Mouse (Mus musculus) testis, postnatal 14 days (tissue): ENCODE measurements around the gene Nfia.

Experiments used
- DNase-seq: peaks from one replicate; pipeline ENCODE4 v3.0.0; 2021; ENCODE audit warnings: low spot score

The Nfia gene

DNA sequence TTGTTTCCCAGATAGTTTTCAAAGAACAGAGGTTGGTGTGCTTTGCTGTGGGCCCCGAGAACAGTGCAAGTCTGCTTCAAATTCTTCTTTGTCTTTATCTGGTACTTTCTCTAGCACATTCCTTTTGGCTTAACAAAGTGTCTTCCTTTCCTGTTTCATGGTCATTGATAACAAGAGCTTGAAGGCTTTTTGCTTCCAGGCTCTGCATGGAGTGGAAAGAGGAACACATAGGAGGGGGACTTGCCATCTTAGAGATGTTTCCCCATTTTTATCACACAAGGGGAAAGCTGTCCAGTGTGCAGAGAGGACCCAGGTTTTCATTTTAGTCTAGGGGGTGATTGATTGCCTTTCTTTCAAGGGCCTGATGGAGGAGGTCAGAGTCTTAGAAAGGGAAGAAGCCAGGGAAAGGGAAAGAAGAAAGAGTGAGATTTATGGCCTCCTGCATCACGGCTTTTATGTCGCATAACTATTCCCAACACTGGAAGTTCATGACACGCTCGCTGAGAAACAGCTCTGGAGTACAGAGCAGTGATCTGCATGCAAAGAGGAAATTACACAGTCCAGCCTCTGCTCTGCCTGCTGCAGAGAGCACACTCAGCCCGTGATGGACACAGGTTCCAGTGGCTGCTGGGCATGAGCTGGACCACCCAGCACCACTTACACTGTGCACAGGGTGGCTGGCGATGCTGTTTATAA lies 67.0 kb downstream of the Nfia start:
- peak; percentile 14 for DNase-seq

DNA sequence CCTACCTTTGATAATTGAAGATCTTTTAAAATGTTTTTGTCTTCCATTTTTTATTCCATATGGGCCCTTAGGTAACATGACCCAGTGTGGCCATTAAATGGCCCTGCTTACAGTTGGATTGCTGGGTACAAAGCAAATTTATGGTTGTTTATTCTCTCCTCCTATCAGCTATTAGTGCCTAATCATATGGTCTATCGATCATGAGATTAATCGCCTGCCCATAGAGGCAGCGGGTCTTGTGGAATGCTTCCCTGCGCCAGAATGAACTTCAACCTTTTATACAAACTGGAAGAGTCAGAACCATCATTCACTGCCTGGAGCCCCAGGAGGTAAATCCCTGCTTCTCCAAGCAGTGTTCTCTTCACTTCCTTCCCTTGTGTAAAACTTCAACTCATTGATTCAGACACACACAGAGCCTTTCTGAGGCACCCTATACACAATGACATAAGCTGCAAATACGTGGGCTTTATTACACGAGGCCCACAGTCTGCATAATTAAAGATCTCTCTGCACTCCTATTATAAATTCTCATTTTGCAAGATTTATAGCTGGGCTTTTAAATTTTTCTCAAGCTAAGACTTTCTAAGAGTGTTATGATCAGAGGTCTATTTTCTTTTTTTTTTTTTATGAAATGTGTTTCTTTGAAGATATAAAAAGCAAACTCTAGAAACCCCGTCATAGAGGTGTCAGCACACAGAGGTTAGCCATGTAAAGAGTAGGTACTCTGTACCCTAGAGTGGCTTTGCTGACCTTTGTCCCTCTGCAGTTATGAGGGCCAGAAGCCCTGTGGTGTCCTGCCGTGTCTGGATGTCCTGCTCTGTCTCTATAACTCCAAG lies 67.9 kb downstream of the Nfia start:
- DNase-seq = no peak

DNA sequence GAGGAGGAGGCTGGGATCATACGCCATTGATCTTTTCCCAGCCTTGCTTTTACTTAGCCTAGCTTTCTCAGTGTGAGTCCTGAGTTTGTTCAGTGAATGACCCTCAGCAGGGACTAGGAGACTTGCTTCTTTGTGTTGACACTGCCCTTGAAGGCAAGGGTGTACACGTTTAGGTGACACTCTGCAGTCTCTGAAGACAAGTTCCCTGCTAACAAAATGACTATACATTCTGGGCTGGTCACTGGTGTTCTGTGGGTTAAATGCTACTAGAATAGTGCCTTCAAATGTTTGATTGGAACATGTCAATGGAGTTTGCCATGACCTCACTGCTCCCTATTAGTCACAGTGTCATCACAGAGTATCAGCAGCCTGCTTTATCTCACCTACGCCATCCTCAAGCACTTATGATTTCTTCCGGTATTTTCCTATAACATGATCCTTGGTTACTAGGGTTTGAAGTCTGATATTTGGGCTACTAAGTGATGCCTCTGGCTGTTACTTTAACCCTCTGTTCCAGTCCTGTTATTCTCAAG lies 68.6 kb downstream of the Nfia start:
- DNase-seq = no peak

DNA sequence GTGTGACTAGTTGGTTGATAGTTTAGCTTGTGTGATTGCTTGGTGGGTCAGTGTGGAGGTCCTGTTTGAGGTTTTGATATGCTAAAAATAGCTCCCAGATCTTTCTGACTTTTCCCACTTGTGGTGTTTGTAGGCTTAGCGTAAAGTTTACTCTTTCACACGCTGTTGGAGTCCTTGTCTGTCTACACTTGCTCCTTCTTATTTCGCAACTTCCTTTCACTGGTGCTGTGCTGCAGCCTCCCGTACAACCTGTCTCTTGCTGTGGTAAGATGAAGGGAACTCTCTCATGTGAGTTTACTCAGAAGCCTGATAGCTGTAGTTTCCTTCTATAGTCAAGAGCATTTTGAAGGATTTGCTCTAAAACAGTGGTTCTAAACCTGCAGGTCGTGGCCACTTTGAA lies 69.2 kb downstream of the Nfia start:
- DNase-seq = no peak

DNA sequence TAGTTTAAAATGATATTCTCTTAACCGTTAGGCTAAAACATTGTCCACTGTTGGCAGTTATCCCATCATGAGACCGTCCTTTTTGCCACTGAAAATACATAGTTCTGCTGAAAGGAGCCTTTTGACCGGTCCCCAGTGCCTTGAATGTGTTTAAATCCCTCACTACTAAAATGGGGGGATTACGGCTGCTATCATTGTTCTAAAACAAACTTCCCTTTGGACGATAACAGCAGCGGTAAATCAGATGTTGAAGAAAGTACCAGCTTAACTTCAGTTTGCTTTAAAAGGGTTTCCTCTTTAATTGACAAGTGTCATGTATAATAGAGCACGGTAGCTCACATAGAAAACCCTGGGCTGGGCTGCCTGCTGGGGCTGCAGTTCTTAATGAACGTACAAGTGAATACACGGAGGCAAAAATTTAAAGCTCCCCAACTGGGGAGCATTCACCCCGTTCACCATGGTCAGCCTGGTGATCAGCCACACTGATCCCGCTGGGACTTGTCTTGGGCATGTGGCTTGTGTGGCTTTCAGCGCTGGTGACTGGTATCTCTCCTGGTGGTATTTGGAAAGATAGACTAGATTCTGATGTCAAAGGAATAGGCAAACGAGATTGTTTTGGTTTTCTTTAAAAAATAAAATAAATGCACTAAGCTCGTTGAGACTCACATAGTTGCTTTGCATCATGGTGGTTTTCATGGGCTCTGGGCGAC lies 71.6 kb downstream of the Nfia start:
- DNase-seq = no peak

DNA sequence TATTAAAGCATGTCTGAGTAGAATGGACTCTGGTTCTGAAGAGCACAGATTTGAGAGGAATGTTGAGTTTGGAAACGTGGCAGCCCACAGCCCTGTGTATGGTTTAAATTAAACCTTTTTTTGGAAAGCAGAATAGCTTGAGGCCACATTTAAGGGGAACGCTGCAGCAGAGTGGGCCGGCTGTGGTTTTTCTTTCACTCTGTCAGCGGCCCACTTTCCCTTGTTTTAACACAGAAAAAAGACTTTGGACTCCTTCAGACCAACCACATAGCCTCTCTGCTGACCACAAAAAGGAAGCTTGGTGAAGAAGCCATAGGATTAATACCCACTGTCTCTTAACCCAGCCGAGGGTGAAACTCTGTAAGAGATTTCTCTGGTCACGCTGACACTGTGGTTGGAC lies 72.4 kb downstream of the Nfia start:
- DNase-seq = no peak

DNA sequence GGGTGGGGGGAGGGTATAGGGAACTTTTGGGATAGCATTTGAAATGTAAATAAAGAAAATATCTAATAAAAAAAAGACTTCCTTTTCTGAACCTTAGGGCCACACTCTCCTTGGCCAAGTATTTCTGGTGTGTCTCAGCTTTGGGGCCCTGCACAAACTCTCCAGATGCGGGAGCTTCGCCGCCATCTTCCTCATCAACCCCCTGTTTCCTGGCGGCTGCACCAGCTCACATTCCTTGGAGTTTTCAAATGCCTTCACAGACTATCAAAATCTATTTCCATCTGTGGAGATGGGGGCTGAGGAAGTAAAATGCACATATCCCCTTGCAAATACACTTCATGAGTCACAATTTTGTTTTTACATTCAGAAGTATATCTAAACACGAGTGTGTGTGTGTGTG lies 75.1 kb downstream of the Nfia start:
- DNase-seq = no peak

DNA sequence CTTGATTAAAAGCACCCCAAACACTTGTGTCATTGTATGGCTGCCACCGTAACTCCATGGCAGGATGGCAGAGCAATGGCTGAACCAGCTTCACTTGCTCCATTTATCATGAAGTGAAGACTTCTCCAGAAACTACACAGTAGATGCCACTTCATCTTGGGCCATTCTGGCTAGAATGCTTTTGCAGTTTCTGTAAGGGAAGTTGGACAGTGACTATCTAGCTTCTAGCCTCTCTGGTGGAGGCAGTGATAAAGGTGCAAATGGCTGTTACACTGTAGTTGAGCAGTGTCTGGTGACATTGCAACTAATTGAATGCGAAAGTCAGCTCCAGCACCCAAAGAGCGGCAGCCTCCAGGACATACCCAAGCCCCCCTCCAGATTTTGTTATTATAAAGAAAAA lies 78.5 kb downstream of the Nfia start:
- no peak for DNase-seq

DNA sequence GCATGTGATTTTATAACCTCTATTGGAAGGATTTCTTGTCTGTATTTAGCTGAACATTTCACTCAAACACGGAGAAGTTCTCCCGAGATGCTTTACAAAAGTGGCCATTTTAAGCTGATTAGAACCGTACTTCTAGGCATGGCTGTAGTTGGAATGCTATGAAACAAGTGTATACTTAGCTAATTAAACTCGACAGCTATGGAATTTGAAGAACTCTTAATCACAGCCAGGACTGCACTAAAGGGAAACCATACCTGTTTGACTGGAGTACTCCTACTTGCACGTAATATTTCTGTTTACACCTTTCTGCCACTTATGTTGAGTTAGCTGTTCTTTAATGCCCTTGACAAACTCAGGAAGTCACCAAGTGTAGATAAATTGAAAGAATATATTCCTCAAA lies 79.2 kb downstream of the Nfia start:
- no peak for DNase-seq

DNA sequence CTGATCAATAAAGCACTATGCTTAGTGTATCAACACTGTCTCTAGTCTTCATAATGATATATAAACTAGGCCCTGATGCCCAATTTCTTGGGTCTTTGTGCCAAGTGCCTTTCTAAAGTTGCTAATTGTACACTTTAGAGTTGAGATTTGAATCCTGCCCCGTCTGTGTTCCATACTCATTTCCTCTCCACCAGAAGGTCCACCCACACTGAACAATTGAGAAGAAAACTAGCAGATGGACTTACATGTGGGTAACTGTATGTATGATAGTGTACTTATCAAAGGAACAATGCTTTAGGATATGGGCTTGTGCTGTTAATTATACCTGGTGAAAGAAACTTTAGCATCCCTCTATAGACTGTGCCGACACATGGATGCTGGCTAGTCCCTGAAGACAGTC lies 80.1 kb downstream of the Nfia start:
- no peak for DNase-seq

DNA sequence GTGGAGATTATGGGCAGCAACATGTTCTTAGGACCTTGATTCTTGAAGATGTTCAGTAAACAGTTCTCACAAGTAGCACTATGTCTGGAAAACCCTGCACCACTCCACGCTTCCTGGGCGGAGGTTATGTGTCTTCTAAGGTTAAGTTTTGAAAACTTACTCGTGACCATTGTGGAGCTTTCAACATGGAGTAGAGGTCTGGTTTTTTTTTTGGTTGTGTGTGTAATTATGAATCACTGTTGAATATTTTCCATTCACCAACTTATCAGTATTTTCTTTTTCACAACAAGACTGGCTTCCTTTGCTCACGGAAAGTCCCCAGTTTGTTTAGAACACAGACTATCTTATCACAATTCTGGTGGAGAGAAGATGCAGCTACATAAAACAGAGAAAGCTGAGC lies 82.2 kb downstream of the Nfia start:
- no peak for DNase-seq

DNA sequence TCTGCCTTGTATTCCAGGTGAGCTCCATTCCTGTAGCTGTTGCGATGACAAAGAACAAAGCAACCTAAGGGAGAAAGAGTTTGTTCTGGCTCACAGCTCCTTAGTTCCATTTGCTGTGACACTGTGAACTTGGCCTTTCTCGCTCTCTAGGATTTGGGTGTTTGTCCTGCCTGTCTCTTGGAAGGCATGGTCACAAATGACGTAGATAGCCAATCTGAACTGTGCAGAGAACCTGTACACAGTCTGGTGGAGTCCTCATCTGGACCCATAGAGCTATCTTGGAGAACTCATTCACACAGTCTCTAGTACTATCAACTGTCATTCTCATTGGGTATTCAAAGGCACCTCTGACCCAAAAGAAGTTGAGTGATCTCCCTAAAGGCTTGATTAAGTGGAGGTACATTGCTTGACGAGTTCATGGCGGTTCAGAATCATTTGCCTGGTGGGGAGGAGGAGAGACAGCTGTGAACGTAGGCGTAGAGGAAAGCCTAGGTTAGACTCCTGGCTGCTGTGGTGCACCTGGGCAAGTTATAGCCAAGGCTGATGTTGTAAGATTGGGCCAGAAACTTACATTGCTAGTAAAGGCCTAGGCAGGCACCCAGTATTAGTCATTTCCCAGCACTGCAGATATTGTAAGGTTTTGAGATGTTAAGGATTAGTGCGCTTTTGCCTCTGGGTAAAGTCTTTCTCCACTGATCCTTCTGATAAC lies 83.3 kb downstream of the Nfia start:
- no peak for DNase-seq

DNA sequence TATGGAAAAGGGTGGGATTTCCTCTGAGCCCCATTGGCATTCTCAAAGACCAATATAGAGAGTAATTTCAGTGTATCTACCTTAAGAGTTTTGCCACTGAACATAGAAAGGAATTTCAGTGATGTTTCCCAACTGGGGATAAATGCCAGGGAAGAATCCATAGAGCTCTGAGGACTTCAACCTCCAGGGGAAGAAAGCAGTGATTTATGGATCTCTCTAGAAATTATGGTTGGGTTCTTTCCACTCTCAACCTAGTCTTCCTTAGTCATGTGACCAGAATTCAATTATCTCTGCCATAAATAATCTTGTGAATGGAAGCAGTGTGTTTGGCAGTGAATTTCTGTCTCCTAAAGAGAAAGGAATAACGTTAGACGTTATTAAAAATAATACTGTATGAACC lies 85.0 kb downstream of the Nfia start:
- no peak for DNase-seq

DNA sequence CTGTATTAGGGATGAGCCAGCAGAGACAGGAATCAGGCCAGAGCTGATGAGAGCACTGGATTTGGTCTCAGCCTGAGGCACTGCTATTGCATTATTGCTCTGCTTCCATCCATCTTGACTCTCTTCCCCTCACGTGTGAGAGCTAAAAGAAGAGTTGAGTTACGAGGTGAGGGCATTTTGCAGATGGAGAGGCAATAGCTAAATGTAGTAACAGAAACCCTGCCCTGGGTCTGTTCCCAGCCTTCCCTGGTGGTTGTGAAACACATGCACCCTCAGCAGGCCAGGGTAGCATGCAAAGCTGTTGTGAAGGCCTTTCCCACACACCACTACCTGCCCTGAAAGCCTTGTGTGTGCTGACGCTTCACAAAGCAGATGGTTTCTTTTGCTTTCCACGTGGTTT lies 86.9 kb downstream of the Nfia start:
- no peak for DNase-seq

DNA sequence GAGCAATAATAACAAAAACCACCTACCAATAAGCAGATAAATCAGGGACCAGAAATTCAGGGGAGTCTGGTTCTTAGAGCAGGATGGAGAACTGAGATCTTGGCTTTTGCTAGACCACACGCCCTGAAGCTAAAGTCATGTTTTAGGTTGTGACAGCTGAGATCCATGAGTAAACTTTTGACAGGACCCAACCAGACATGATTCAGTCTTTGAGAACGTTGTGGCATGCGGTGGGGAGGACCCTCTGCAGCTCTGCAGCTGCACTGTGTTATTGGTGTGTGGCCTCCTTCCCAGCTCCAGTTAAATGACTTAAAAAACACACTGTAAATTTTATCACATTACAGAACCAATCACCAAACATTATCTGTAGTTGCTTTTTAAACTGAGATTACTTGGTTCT lies 87.8 kb downstream of the Nfia start:
- DNase-seq = no peak

DNA sequence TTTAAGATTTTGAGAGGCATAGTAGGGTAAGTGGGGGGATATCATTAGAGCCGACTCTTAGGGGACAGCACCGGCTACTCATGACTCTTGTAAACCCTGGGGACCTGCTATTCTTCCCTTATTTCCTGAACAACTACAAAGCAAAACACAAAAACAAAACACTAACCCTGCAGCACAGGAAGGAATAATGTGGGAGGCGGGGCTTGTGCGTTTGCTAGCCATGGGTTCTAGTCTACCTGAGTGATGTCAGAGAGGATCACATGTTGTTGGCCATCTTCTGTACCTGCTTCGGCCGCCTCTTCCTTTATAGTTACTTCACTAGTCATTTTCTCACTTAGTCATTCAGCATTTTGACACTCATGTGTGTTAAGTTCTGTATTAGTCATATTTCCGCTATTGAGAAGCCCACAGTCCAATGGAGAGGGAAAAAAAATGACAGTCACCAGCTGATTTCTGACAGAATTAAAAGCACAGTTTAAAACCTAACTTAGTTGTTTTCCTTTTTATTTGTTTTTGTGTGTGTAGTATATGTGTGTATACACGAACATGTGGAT lies 88.3 kb downstream of the Nfia start:
- DNase-seq = no peak

DNA sequence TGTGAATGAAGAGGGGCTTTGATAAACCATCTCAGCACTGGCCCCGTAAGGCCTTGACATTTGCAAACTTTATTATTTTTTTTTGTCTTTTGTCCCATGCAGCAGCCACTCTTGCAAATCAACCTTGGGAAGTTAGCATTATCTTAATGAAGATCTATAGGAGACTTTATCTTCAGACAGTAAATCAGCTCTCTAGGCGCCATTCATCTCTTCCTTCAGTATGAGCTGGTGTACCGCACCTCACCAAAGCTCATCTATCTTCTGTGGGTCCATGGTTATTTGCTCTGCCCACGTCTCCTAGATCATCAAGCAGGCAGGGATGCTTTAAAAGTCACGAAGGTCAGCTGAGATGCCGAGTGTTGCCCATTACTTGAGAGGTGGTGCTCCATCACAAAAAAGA lies 89.8 kb downstream of the Nfia start:
- DNase-seq = no peak

DNA sequence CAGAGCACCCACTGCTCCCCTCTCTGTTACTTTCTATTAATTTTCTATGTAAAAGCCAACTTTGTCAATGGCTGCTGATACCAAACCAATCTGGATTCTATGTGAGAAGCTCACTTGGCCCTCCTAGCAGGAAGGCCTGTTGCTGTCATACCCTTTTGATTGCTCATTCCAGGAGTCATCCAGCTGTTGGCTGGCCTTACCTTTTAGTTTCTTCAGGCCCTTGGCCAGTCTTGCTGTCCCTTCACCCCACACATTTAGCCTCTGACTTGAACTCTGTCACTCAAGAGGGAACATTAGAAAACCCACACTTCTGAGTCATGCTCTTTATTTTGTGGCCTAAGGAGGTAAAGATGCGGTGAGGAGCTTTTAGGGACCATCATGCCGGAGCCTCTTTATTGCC lies 91.7 kb downstream of the Nfia start:
- DNase-seq = no peak

DNA sequence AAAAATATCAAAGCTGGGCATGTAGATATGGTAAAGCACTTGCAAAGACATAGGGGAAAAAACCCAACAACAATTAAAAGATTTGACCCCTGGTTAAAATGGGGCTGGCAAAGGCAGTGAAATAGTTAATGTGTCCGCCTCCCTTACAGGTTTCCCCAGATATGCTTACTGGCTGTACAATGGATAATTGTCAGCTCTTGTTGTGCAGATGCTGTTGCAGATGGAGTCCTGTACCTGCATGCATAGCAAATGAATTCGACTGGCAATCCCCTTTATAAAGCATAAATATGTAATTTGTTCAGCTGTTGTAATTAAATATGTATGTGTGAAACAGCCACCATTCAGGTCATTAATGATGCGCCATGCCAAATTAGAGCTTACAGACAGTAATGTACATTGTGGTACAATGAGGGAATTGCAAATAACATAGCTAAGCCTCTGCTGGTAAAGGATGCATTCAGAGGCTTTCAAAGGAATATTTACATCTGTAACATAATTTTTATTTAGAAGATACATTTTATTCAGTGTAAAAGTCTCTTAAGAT lies 92.9 kb downstream of the Nfia start:
- DNase-seq = no peak

DNA sequence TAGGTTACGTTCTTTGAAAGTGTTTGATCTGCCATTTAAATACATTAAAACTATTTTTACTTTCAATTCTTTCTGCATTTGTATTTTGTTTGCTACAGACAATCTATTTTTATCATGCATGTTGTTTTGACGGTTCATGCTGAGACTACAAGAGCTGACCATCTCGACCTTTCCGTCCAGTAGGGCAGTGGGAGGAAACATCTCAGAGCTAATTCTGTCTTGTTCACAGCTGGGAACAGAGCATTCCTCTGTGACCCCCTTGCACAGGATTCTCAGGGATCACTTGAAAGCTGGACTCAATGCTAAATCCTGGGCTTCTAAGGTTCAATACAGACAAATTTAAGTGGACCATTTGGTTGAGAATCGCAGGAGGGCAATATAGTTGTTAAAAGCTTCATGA lies 93.9 kb downstream of the Nfia start:
- peak; percentile 33 for DNase-seq

DNA sequence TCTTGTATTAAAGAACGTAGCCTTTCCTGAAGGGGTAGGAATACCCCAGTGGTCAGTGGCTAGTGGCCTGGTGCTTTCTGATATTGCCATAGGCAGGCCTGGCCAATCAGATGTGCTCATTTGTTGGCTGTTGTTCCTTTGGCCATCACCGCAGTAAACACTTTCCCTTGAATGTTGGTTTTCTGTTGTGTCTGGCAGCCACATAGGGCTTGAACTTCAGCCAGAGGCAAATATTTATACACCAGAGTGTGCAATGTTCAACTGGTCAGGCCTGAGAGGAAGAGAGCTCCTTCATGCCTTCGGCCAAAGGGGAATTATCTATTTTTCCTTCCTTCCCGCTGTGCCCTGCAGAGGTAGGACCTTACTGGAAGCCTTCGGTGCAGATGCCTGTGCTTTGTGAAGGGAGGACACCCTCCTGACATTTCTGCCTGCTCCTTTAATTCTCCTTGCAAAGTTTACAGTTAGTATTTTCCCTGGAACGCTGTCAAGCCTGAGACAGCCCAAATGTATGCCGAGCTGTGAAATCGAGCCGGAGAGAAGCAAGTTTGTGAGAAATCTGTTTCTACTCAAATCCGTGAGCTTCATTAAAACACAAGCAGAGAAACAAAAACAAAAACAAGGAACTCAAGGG lies 95.9 kb downstream of the Nfia start:
- no peak for DNase-seq
